Mouse (Mus musculus): ENCODE results near the gene Cyp2b10. TPM values are rescaled to one million over a fixed set of nuclear protein-coding genes. Genes with fewer than 3 reads are reported as not detected.
"Not testable (repeated sequence)": the region's sequence is repeated elsewhere in the genome, so short reads cannot be mapped to it uniquely, and the experiment has no call there.

Gene Cyp2b10
- total RNA-seq, 2 experiments from 2014 or later = 1.4 to 1.5 TPM

GRCm38 (mm10) chr7:25907380-25907779 lies 10.0 kb downstream of the Cyp2b10 start:
- intact Hi-C loops (cut with DNase I) = no loop called here
- no peak for DNase-seq (ENCODE audit: low spot score)

- intact Hi-C loops (cut with DNase I) = no loop called here
- DNase-seq (ENCODE audit: low spot score) = no peak
These were observed 12.6 kb downstream of the Cyp2b10 start for GRCm38 (mm10) chr7:25910046-25910445.

GRCm38 (mm10) chr7:25916116-25916515 lies 18.7 kb downstream of the Cyp2b10 start:
- no peak for DNase-seq (ENCODE audit: low spot score)

GRCm38 (mm10) chr7:25917271-25917670 lies 19.9 kb downstream of the Cyp2b10 start:
- intact Hi-C loops (cut with DNase I); DNase-seq (ENCODE audit: low spot score): not testable (repeated sequence)

More at GRCm38 (mm10) chr7:25916116-25916515, 18.7 kb downstream of the Cyp2b10 start:
- intact Hi-C loops (cut with DNase I) = no loop called here

GRCm38 (mm10) chr7:25919467-25919866 lies 22.0 kb downstream of the Cyp2b10 start:
- no peak for DNase-seq (ENCODE audit: low spot score)
- intact Hi-C loops (cut with DNase I) = no loop called here

- intact Hi-C loops (cut with DNase I) = no loop called here
These were observed 47.9 kb downstream of the Cyp2b10 start for GRCm38 (mm10) chr7:25945274-25945673.

More at GRCm38 (mm10) chr7:25945274-25945673, 47.9 kb downstream of the Cyp2b10 start:
- no peak for DNase-seq (ENCODE audit: low spot score)

Other genes with a start within 250 kb of the Cyp2b10 start
- 100 to 1,000 TPM; 184 to 199 TPM for gene Bckdha, start 238.6 kb upstream of the Cyp2b10 start, total RNA-seq (2021)
- gene Exosc5, start 238.5 kb upstream of the Cyp2b10 start, total RNA-seq (2021) = 10 to 100 TPM; 16.0 to 16.3 TPM
- gene Tmem91, start 222.5 kb upstream of the Cyp2b10 start, total RNA-seq (2021) = not detected
- 10 to 100 TPM in 1 of 2 experiments, 1 to 10 TPM in 1; 8.3 to 10.9 TPM for gene B9d2, start 216.8 kb upstream of the Cyp2b10 start, total RNA-seq (2021)
- gene Tgfb1, start 210.6 kb upstream of the Cyp2b10 start, total RNA-seq (2021) = 10 to 100 TPM; 23.8 to 24.5 TPM
- gene Ccdc97, start 178.5 kb upstream of the Cyp2b10 start, total RNA-seq (2021) = 10 to 100 TPM; 50.3 to 52.7 TPM
- 10 to 100 TPM; 77.8 TPM for gene Hnrnpul1, start 142.9 kb upstream of the Cyp2b10 start, total RNA-seq (2021)
- 10 to 100 TPM; 78.6 to 99.4 TPM for gene Axl, start 108.9 kb upstream of the Cyp2b10 start, total RNA-seq (2021)
- 1 to 10 TPM; 5.8 to 6.3 TPM for gene Cyp2s1, start 80.7 kb upstream of the Cyp2b10 start, total RNA-seq (2021)
- not detected for gene Cyp2b13, start 163.9 kb downstream of the Cyp2b10 start, total RNA-seq (2021)

Measured in heart, postnatal 25 days (tissue).